Mouse (Mus musculus) heart, embryonic 14.5 days (tissue): ENCODE results near the gene Olfr1369-ps1. TPM values are rescaled to one million over a fixed set of nuclear protein-coding genes. Genes with fewer than 3 reads are reported as not detected.
"Not testable (repeated sequence)": the region's sequence is repeated elsewhere in the genome, so short reads cannot be mapped to it uniquely, and the experiment has no call there.

Experiments used
- ATAC-seq: fragments of 200-750 bp; cut with Nextera tagmentation; 2 replicates; pipeline ENCODE4 v1.8.0; 2017; ENCODE audit warnings: low read depth, moderate TSS enrichment; ENCODE audit not compliant: insufficient number of reproducible peaks, insufficient read depth, low FRiP score
- H3K27ac ChIP-seq, 2 experiments: fragments of 200-500 bp in 1 of 2; fragments of 300-500 bp in 1 of 2; sonication (generic) in 1 of 2; replicated peaks in 1 of 2; 2 replicates each; pipeline ENCODE4 v1.5.1; 2012 to 2014; ENCODE audit warnings: low read depth in 2 of 2, low read length in 2 of 2, control low read depth in 1 of 2, mild to moderate bottlenecking in 1 of 2, mixed read lengths in 1 of 2; ENCODE audit not compliant: control insufficient read depth in 1 of 2, insufficient read depth in 1 of 2
- H3K27me3 ChIP-seq: fragments of 300-500 bp; sonication (generic); 2 replicates; pipeline ENCODE4 v1.6.1; 2014; ENCODE audit warnings: mild to moderate bottlenecking, low read length, control low read depth; ENCODE audit not compliant: control insufficient read depth, insufficient read depth
- H3K36me3 ChIP-seq: fragments of 300-500 bp; sonication (generic); 2 replicates; pipeline ENCODE4 v1.6.1; 2014; ENCODE audit warnings: mild to moderate bottlenecking, control low read depth, low read length, mixed read lengths; ENCODE audit not compliant: control insufficient read depth, insufficient read depth
- H3K4me1 ChIP-seq, 2 experiments: fragments of 200-500 bp in 1 of 2; fragments of 300-500 bp in 1 of 2; sonication (generic) in 1 of 2; 2 replicates each; pipeline ENCODE4 v1.6.1; 2012 to 2014; ENCODE audit warnings: low read length in 2 of 2, control low read depth in 1 of 2, mixed read lengths in 1 of 2; ENCODE audit not compliant: control insufficient read depth in 2 of 2, insufficient read depth in 2 of 2
- H3K4me2 ChIP-seq: fragments of 300-500 bp; sonication (generic); 2 replicates; pipeline ENCODE4 v1.6.1; 2014; ENCODE audit warnings: mild to moderate bottlenecking, low read length
- H3K4me3 ChIP-seq, 2 experiments: fragments of 200-500 bp in 1 of 2; fragments of 300-500 bp in 1 of 2; sonication (generic) in 1 of 2; 2 replicates each; pipeline ENCODE4 v1.5.1; 2012 to 2014; ENCODE audit warnings: low read length in 2 of 2, mild to moderate bottlenecking in 2 of 2, control low read depth in 1 of 2, low read depth in 1 of 2, moderate library complexity in 1 of 2; ENCODE audit not compliant: control insufficient read depth in 1 of 2, insufficient read depth in 1 of 2
- H3K9ac ChIP-seq: fragments of 300-500 bp; sonication (generic); 2 replicates; pipeline ENCODE4 v1.6.1; 2014; ENCODE audit warnings: mild to moderate bottlenecking, low read length
- H3K9me3 ChIP-seq: fragments of 300-500 bp; sonication (generic); 2 replicates; pipeline ENCODE4 v1.6.1; 2016; ENCODE audit warnings: low read length, control low read depth; ENCODE audit not compliant: control insufficient read depth
- WGBS: fragments of 180-500 bp; shearing (Covaris S2); extraction: QIAGEN DNeasy Blood & Tissue Kit; methylation state at CpG from one replicate; pipeline ENCODE4 v1.1.7; 2014; 5-methylcytosine and 5-hydroxymethylcytosine counted together
- polyA plus RNA-seq: library from polyadenylated mRNA; unstranded; fragments of >200 nt; fragmentation: Nextera tagmentation; extraction: Ambion mirVana; gene quantifications from 2 replicates; pipeline ENCODE4 v1.2.1, GENCODE M21; 2014

The Olfr1369-ps1 gene
- not detected in 2 replicates for polyA plus RNA-seq

GRCm38 (mm10) chr13:21111183-21111582 is at the start of gene Olfr1369-ps1:
TSS of gene Olfr1369-ps1 (plus strand) at chr13:21111483.
- H3K27me3 ChIP-seq, H3K36me3 ChIP-seq, ATAC-seq, H3K9me3 ChIP-seq, H3K27ac ChIP-seq, H3K4me2 ChIP-seq, H3K4me3 ChIP-seq, H3K9ac ChIP-seq, H3K4me1 ChIP-seq: not testable (repeated sequence)
- 75% methylated on average over 3 of the region's 3 CpGs for WGBS

- no peaks in the 10 kb centered on the region for H3K27me3 ChIP-seq
- H3K27ac ChIP-seq, result no peak overlapping the region
- no peak overlapping the region for H3K4me3 ChIP-seq
- H3K4me1 ChIP-seq, result no peaks in the 10 kb centered on the region
- no peak for ATAC-seq
- H3K4me2 ChIP-seq, result no peak overlapping the region
- H3K36me3 ChIP-seq, result no peaks in the 10 kb centered on the region
- WGBS, result 72% methylated on average over 2 of the region's 2 CpGs
- H3K9ac ChIP-seq, result no peak overlapping the region
- no peaks in the 10 kb centered on the region for H3K9me3 ChIP-seq
These were observed 45.3 kb upstream of the Olfr1369-ps1 start for GRCm38 (mm10) chr13:21066021-21066420.

GRCm38 (mm10) chr13:21074847-21075246 is 36.4 kb upstream of the Olfr1369-ps1 start, which contains the start of gene Olfr1370:
TSS of gene Olfr1370 (minus strand) at chr13:21074947.
- Histone ChIP-seq H3K9ac (no peak within 1 kb of the TSS), H3K4me1 (no peaks in the 10 kb centered on the region), H3K9me3 (no peaks in the 10 kb centered on the region), H3K4me2 (no peak within 1 kb of the TSS), H3K4me3 (no peak within 1 kb of the TSS), H3K27me3 (no peaks in the 10 kb centered on the region), H3K27ac (no peak within 1 kb of the TSS), H3K36me3 (no peaks in the 10 kb centered on the region)
- WGBS, result 66% methylated on average over 3 of the region's 3 CpGs
- no peak for ATAC-seq

- Histone ChIP-seq H3K36me3 (no peaks in the 10 kb centered on the region), H3K4me2 (no peak overlapping the region), H3K9me3 (0 out of 2 replicates have a peak, but pooled peaks cover 2% of the 10 kb centered on the region), H3K27ac (no peak overlapping the region), H3K27me3 (no peaks in the 10 kb centered on the region), H3K4me1 (no peaks in the 10 kb centered on the region), H3K9ac (no peak overlapping the region), H3K4me3 (no peak overlapping the region)
- WGBS, result 60% methylated on average over 2 of the region's 2 CpGs
- no peak for ATAC-seq
These were observed 28.6 kb upstream of the Olfr1369-ps1 start for GRCm38 (mm10) chr13:21082686-21083085.

GRCm38 (mm10) chr13:21109759-21110158 is 1.5 kb upstream of the Olfr1369-ps1 start:
- Histone ChIP-seq H3K36me3 (no peaks in the 10 kb centered on the region), H3K4me3 (no peak overlapping the region), H3K27me3 (no peaks in the 10 kb centered on the region), H3K27ac (no peak overlapping the region), H3K4me1 (peaks cover 0 to 2% of the 10 kb centered on the region in 2 experiments; a peak in 1 of 4 replicates), H3K9ac (no peak overlapping the region), H3K9me3 (no peaks in the 10 kb centered on the region), H3K4me2 (no peak overlapping the region)
- ATAC-seq, result no peak; the same call in 1 of the 2 replicates
- 62% methylated on average over 3 of the region's 3 CpGs for WGBS

GRCm38 (mm10) chr13:21110441-21110840 is 842 bp upstream of the Olfr1369-ps1 start:
- Histone ChIP-seq H3K36me3 (no peaks in the 10 kb centered on the region), H3K27me3 (no peaks in the 10 kb centered on the region), H3K4me2 (no peak overlapping the region), H3K27ac (no peak overlapping the region), H3K4me3 (no peak overlapping the region), H3K4me1 (peaks cover 0 to 2% of the 10 kb centered on the region in 2 experiments; a peak in 1 of 4 replicates), H3K9ac (no peak overlapping the region), H3K9me3 (no peaks in the 10 kb centered on the region)
- no peak for ATAC-seq
- 90% methylated on average over 6 of the region's 6 CpGs for whole genome bisulfite sequencing

GRCm38 (mm10) chr13:21114121-21114520 is 2.8 kb downstream of the Olfr1369-ps1 start:
- H3K9me3 ChIP-seq, result no peaks in the 10 kb centered on the region
- H3K4me3 ChIP-seq, result no peak overlapping the region
- no peak overlapping the region for H3K9ac ChIP-seq
- H3K4me1 ChIP-seq, result peaks cover 0 to 2% of the 10 kb centered on the region in 2 experiments; a peak in 1 of 4 replicates
- no peak overlapping the region for H3K4me2 ChIP-seq
- H3K27ac ChIP-seq, result no peak overlapping the region
- whole genome bisulfite sequencing, result 69% methylated on average over 4 of the region's 4 CpGs
- H3K36me3 ChIP-seq, result no peaks in the 10 kb centered on the region
- no peak for ATAC-seq
- H3K27me3 ChIP-seq, result no peaks in the 10 kb centered on the region

GRCm38 (mm10) chr13:21129339-21129738 is 18.1 kb downstream of the Olfr1369-ps1 start, which contains the start of gene Olfr263:
TSS of gene Olfr263 (plus strand) at chr13:21129639.
- H3K36me3 ChIP-seq, H3K27me3 ChIP-seq, ATAC-seq, H3K4me3 ChIP-seq, H3K27ac ChIP-seq, H3K9ac ChIP-seq, H3K4me2 ChIP-seq, H3K9me3 ChIP-seq, H3K4me1 ChIP-seq: not testable (repeated sequence)
- 81% methylated on average over 3 of the region's 3 CpGs for WGBS
